Mouse (Mus musculus): Measurements from ENCODE around the gene Nbea. TPM values are rescaled to one million over a fixed set of nuclear protein-coding genes. Genes with fewer than 3 reads are reported as not detected.

The Nbea gene
- total and polyA plus RNA-seq, 3 experiments, result 0.04 to 0.27 TPM; not detected in 1

DNA sequence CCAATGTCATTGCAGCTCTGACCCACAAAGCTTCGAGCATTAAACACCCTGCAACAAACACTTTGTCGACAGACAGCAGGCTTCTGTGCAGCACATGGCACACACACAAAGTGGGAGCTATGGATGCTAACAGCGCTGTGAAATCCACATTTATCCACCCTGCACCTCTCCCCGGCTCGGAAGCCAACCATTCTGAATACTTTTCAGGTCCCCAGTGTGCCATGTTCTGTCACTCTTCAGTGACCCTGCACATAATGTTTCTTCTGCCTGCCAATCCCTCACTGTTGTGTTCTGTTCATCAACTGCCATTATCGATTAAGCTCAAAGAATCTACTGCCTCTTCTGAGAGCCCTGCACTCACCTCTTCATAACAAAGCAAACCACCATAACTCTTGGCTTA lies 449.8 kb downstream of the Nbea start:
- Histone ChIP-seq H3K79me2 (ENCODE audit: control insufficient read depth, insufficient read depth, low read length, poor library complexity) (no peaks in the 10 kb centered on the region), H3K4me3 (ENCODE audit: control insufficient read depth in 1 of 2, insufficient read depth in 1 of 2, low read depth in 2 of 2, low read length in 2 of 2) (no peak overlapping the region), H3K36me3 (ENCODE audit: control insufficient read depth in 1 of 2, insufficient read depth in 2 of 2, low read length in 2 of 2) (no peaks in the 10 kb centered on the region), H3K9ac (ENCODE audit: control insufficient read depth, low read depth, low read length, poor library complexity, severe bottlenecking) (no peak overlapping the region), H3K27ac (ENCODE audit: control insufficient read depth, low read depth, low read length) (no peak overlapping the region), H3K4me1 (ENCODE audit: control insufficient read depth in 1 of 2, insufficient read depth in 2 of 2, low read length in 2 of 2) (no peaks in the 10 kb centered on the region), H3K9me3 (replicated peaks; ENCODE audit: insufficient read depth, low read length) (no peaks in the 10 kb centered on the region), H3K27me3 (ENCODE audit: control insufficient read depth in 1 of 2, insufficient read depth in 2 of 2, low read length in 2 of 2) (peaks cover 0 to 3% of the 10 kb centered on the region in 2 experiments; a peak in 1 of 4 replicates)
- DNase-seq (ENCODE audit: low read depth, low spot score), result no peak
- TF ChIP-seq MYB (IDR thresholded peaks at IDR 0.05; ENCODE audit: low read depth, low read length), result no peak
- TF ChIP-seq GABPA (IDR thresholded peaks at IDR 0.05; ENCODE audit: low read depth, low read length), result no peak
- no peak for TF ChIP-seq MAX (IDR thresholded peaks at IDR 0.05; ENCODE audit: low read length)
- TF ChIP-seq EP300 (IDR thresholded peaks at IDR 0.05; ENCODE audit: low read depth in 1 of 2, low read length in 2 of 2), result no peak
- TF ChIP-seq ETS1 (IDR thresholded peaks at IDR 0.05; ENCODE audit: low read depth, low read length), result no peak
- TF ChIP-seq MYC (IDR thresholded peaks at IDR 0.05; ENCODE audit: low read depth, low read length), result no peak
- no peak for TF ChIP-seq RCOR1 (IDR thresholded peaks at IDR 0.05; ENCODE audit: low read depth, low read length)
- TF ChIP-seq CHD1 (IDR thresholded peaks at IDR 0.05; ENCODE audit: low read depth, low read length), result no peak
- TF ChIP-seq USF2 (IDR thresholded peaks at IDR 0.05; ENCODE audit: borderline replicate concordance in 1 of 2, insufficient read depth in 1 of 2, low read depth in 1 of 2, low read length in 2 of 2), result no peak

DNA sequence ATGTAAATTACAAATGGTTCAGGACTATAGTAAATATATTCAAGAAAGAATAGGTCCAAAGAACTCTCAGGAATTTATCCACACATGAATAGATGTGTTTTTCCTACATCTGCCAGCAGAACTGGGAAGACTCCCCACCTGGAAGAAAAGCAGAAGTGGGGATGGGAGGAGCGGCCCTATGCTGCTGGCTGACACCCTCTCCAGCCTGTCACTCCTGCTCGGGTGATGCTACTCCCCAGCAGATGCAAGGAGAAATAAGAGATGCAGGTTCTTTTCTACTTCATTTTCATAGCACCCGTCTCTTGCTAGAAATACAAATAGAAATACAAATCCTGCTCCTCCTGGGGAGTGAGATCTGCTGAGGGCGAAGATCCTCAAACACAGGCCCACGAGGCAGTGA lies 453.0 kb downstream of the Nbea start:
- no peaks in the 10 kb centered on the region for H3K9me3 ChIP-seq (replicated peaks; ENCODE audit: insufficient read depth, low read length)
- no peaks in the 10 kb centered on the region for H3K36me3 ChIP-seq (ENCODE audit: control insufficient read depth in 1 of 2, insufficient read depth in 2 of 2, low read length in 2 of 2)
- no peak overlapping the region for H3K9ac ChIP-seq (ENCODE audit: control insufficient read depth, low read depth, low read length, poor library complexity, severe bottlenecking)
- peaks cover 0 to 3% of the 10 kb centered on the region in 2 experiments; a peak in 1 of 4 replicates for H3K27me3 ChIP-seq (ENCODE audit: control insufficient read depth in 1 of 2, insufficient read depth in 2 of 2, low read length in 2 of 2)
- no peak for TF ChIP-seq ETS1 (IDR thresholded peaks at IDR 0.05; ENCODE audit: low read depth, low read length)
- TF ChIP-seq SIN3A (IDR thresholded peaks at IDR 0.05; ENCODE audit: low read length), result no peak
- no peak for TF ChIP-seq GATA1 (IDR thresholded peaks at IDR 0.05; ENCODE audit: low read depth, low read length)
- TF ChIP-seq KAT2A (conservative IDR thresholded peaks at IDR 0.05; ENCODE audit: low read depth, low read length), result no peak
- TF ChIP-seq TAL1 (IDR thresholded peaks at IDR 0.05; ENCODE audit: low read length), result no peak
- no peak for TF ChIP-seq MAX (IDR thresholded peaks at IDR 0.05; ENCODE audit: low read length)
- TF ChIP-seq SMC3 (IDR thresholded peaks at IDR 0.05; ENCODE audit: low read depth, low read length), result no peak
- TF ChIP-seq MXI1 (IDR thresholded peaks at IDR 0.05; ENCODE audit: low read depth, low read length), result no peak
- no peak for TF ChIP-seq HCFC1 (IDR thresholded peaks at IDR 0.05; ENCODE audit: low read depth, low read length)
- no peak for TF ChIP-seq POLR2AphosphoS2 (IDR thresholded peaks at IDR 0.05; ENCODE audit: low read length)
- H3K4me3 ChIP-seq (ENCODE audit: control insufficient read depth in 1 of 2, insufficient read depth in 1 of 2, low read depth in 2 of 2, low read length in 2 of 2), result no peak overlapping the region
- H3K4me1 ChIP-seq (ENCODE audit: control insufficient read depth in 1 of 2, insufficient read depth in 2 of 2, low read length in 2 of 2), result no peaks in the 10 kb centered on the region
- no peaks in the 10 kb centered on the region for H3K79me2 ChIP-seq (ENCODE audit: control insufficient read depth, insufficient read depth, low read length, poor library complexity)
- DNase-seq (ENCODE audit: low read depth, low spot score), result no peak
- H3K27ac ChIP-seq (ENCODE audit: control insufficient read depth, low read depth, low read length), result no peak overlapping the region
